Mouse (Mus musculus): ENCODE data around the gene Ackr3.

Gene Ackr3

DNA sequence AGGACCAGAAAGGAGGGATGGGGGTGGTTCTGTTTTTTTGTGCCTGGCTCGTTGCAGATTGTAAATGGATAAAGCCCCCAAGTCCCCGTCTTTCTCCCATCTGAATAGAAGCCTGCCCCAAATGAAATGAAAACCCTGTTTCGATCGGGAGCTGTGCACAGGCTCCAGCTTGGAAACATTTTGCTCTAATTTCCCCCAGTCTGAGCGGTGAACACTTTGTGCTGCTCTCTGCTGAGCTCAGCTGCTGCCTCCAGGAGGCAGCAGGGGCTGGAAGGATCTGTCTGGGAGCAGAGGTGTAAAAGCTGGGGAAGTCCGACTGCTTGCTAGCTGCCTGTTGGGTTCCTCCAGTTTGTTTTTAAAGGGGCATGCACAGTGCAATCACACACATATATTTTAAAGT, 1.4 kb downstream of the Ackr3 start:
- peak; percentile 58 for DNase-seq

GRCm38 (mm10) chr1:90206684-90207083, 2.9 kb downstream of the Ackr3 start:
- no peak for DNase-seq

DNA sequence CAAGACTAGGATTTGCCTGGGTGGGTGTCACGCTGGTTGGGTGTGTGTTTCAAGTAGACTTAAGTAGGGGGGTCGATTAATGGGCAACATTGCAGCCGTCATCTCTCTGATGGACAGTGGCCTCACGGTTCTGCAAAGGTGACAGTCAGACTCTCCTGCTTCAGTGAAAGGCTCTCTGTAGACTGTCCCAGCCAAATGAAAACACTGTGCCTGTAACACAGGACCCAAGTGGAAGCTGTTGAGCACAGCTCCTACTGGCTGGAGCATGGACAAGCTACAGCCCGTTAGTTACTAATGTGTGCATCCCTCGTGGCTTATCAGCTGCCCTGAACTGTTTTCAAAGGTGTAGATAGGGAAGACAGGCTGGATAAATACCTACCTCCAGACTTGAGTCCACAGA, 3.5 kb downstream of the Ackr3 start:
- no peak for DNase-seq

DNA sequence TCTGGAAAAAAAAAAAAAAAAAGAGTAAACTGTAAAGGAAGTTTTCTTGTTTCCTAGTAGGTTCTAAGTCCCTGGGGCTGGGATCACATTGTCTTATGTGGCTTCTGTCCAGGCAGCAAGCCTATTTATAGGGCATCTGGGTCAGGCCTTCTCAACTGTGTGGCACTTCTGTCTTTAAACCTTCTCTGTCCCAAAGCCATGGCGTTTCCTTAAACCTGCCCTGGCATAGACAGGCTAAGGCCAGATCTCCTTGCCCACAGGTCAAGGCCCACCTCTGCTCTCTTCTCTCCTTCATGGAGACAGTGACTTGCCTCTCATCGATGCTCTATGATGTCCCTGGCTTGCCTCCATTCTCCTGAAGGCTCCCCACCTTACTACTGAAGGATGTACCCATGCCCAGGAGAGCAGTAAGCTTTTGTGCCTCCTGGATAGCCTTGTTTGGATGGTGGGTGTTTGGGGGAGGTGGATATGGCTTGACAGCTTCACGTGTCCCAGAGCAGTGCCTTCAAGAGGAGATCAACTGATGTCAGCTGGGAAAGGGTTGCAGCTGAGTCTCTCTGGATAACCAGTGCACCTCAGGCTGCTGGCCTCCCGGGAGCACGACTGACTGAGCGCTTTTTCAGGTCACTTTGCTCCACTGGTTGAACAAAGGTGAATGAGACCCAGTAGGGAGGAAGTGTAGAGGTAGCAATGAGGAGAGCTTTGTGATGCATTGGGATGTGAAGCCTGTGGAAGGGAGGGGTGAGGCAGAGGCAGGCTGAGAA, 4.1 kb downstream of the Ackr3 start:
- no peak for DNase-seq

- DNase-seq, result no peak
These were observed 4.7 kb downstream of the Ackr3 start for GRCm38 (mm10) chr1:90208503-90208860.

- DNase-seq, result no peak
These were observed 5.3 kb downstream of the Ackr3 start for GRCm38 (mm10) chr1:90209069-90209468.

- no peak for DNase-seq
These were observed 6.0 kb downstream of the Ackr3 start for GRCm38 (mm10) chr1:90209741-90210140.

DNA sequence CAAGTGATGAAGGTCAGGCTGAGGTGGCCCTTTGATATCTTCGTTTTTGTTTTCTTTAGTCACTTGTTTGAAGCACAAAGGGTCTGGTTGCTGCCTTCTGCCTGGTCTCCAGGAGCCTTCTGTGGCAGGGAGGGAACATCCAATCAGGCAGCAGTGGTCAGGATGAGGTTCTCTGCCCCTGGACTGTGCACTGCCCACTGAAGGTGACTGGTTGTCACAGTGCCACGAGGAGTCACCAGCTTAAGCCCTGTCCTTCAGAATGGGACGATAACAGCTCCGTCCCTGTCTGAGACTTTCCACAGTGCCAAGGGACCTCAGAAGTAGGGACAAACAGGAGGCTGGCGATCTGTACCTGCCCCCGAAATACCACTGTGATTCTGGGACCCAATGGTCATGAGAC, 6.6 kb downstream of the Ackr3 start:
- no peak for DNase-seq

GRCm38 (mm10) chr1:90210761-90211160, 7.0 kb downstream of the Ackr3 start:
- no peak for DNase-seq

- no peak for DNase-seq
These were observed 8.6 kb downstream of the Ackr3 start for GRCm38 (mm10) chr1:90212376-90212775.

- DNase-seq, result no peak
These were observed 9.1 kb downstream of the Ackr3 start for GRCm38 (mm10) chr1:90212901-90213300.

- DNase-seq, result no peak
These were observed 10.2 kb downstream of the Ackr3 start for GRCm38 (mm10) chr1:90214021-90214420.

- DNase-seq, result no peak
These were observed 11.1 kb downstream of the Ackr3 start for GRCm38 (mm10) chr1:90214926-90215325.

DNA sequence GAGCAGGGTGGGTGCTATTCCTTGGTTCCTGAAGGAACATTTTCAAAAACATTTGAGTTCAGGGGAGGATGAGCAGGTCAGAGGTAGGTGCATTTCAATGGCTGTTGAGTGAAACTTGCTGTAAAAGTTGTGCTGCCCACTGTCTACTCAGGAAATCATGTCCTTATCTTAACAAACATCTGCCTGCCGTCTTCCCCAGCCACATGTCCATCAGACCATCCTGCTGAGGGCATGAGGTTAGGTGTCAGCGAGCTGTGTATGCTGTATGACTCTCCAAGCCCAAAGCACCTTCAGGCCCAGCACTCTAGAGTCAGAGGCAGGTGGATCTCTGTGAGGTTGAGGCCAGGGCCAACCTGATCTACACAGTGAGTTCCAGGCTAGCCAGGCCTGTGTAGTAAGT, 12.1 kb downstream of the Ackr3 start:
- no peak for DNase-seq

GRCm38 (mm10) chr1:90216395-90216794, 12.6 kb downstream of the Ackr3 start:
- no peak for DNase-seq

DNA sequence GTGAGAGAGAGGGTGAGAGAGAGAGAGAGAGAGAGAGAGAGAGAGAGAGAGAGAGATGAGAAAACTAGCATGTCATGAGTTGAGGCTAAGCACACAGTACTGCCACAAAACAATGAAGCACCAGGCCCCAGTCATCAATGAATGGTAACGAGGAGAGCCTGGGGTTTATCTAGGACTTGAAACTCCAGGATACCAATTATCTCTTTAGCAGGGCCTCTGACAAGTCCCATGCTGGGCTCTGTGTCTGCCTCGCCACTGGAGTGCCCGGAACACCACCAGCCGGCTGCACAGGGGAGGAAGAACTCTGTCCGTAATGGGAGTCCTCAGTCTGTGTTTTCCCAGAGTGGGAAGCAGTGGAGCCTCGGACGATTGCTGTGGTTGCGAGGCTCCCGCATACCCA, 16.5 kb downstream of the Ackr3 start:
- DNase-seq, result no peak

DNA sequence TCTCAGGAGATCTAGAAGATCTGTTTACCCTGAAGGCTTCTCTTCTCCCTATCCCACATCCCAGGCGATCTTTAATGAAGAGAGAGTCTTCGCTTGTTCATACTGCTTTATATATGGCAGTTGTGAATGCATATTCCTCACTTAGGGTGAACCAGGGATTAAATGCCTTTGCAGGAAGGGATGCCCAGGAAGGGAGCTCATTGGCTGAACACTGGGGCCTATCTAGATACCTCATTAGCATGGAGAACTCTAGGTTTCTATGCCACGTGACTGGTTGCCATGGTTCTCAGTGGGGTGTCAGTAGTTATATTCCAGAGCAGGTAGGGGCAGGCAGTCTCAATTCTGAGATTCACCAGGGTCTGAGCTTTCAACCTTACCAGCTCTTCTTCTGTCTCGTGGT, 17.1 kb downstream of the Ackr3 start:
- no peak for DNase-seq

GRCm38 (mm10) chr1:90221811-90222361, 18.1 kb downstream of the Ackr3 start:
- no peak for DNase-seq

GRCm38 (mm10) chr1:90222427-90222901, 18.7 kb downstream of the Ackr3 start:
- DNase-seq, result no peak

- DNase-seq, result no peak
These were observed 19.2 kb downstream of the Ackr3 start for GRCm38 (mm10) chr1:90223006-90223405.

GRCm38 (mm10) chr1:90225603-90226254, 21.9 kb downstream of the Ackr3 start:
- DNase-seq, result peak; percentile 69

DNA sequence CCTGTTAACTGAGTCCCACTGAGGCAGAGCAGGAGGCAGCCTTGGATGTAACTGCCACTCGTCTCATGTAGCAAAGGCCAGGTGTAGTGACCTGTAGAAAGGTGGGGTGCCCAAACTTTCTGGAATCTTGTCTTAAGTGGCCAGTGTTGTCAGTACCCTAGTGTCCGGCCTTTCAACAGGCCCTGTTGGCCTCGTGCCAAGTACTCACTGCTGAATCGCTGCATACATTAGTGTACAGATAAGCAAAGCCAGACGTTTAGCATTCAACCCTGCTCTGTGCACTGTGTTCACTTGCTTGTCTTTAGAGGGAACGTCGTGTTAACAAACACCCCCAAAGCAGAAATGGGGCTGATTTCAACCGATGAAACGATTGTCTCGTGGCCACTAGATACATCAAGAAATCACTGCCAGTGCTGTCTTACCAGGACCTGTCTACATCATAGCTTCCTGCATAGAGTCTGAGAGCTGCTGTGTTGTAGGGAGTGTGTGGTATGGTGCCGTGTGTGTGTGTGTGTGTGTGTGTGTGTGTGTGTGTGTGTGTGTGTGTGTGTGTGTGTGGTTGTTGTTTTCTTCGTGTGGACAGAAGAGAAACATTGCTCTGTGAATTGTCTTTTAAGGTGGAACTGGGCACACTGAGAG, 24.0 kb downstream of the Ackr3 start:
- DNase-seq, result no peak

DNA sequence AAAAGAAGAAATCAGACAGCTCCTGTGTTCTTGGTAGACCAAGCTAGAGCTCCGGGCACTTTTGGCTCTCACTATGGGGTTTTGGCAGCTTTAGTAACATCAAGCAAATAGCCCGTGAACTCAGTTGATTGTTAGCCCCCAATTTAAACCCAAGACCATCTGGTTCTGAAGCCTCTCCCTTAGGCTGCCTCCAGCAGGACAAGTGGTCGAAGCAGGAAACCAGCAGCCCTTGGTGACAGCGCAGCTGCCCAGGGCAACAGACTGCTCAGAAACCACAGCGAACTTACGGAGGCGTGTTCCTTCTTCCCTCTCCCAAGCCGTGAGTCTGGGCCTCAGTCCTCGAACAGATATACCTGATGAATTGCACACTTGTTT, 24.5 kb downstream of the Ackr3 start:
- no peak for DNase-seq

- no peak for DNase-seq
These were observed 26.8 kb downstream of the Ackr3 start for GRCm38 (mm10) chr1:90230611-90231010.

All from lung, postnatal 14 days (tissue).